Mouse (Mus musculus): ENCODE data around the gene Krt88.

- TF ChIP-seq CTCF (IDR thresholded peaks at IDR 0.05; ENCODE audit: low read depth) (no peak), EP300 (IDR thresholded peaks at IDR 0.05; ENCODE audit: low read depth) (no peak)
These were observed 10.9 kb downstream of the Krt88 start for GRCm38 (mm10) chr15:101458361-101458930.

Measured in heart, postnatal 0 days (tissue).